Mouse (Mus musculus) cerebellum, adult 9-11 months (tissue): ENCODE measurements at regions not wholly inside any gene's neighbourhood (a gene's known extent, or its start where the extent isn't known, plus 50 kb on each side); places are given as distances from the start of the nearest gene placed in this dataset.

Source experiments
- DNase-seq: peaks from one replicate; pipeline ENCODE4 v3.0.0; 2022

DNA sequence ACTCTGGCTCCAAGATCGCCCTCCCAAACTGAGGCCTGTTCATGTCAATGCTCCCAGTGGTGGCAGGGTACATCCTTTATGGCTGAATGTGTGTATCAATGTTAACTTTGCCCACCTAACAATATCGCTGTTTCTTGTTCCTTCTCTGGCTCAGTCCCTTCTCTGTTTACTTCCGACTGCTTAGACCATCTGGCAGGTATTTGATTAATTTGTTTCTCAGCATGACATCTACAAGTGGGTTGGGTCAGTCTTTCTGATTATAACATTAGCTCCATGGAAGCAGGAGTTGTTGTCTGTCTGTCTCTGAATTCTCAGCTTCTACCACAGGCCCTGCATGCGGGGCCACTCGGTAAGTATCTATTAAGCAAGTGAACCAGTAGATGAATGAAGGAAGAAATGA, 49.9 kb upstream of the Peli1 start:
- no peak for DNase-seq
